Mouse (Mus musculus): ENCODE results near the gene Susd6.

Gene Susd6

GRCm38 (mm10) chr12:80841618-80842017 lies 51.3 kb downstream of the Susd6 start:
- DNase-seq: no peak

- no peak for DNase-seq
Observed at GRCm38 (mm10) chr12:80842609-80843008, 52.3 kb downstream of the Susd6 start.

- DNase-seq: no peak
Observed at GRCm38 (mm10) chr12:80843236-80843635, 52.9 kb downstream of the Susd6 start.

- DNase-seq: no peak
Observed at GRCm38 (mm10) chr12:80843651-80844444, 53.5 kb downstream of the Susd6 start.

- DNase-seq: no peak
Observed at GRCm38 (mm10) chr12:80845901-80846300, 55.6 kb downstream of the Susd6 start.

GRCm38 (mm10) chr12:80846861-80847268 lies 56.6 kb downstream of the Susd6 start:
- DNase-seq: no peak

GRCm38 (mm10) chr12:80852001-80852400 lies 61.7 kb downstream of the Susd6 start:
- DNase-seq: no peak

GRCm38 (mm10) chr12:80853737-80854136 lies 63.4 kb downstream of the Susd6 start:
- DNase-seq: no peak

- no peak for DNase-seq
Observed at GRCm38 (mm10) chr12:80854671-80855070, 64.4 kb downstream of the Susd6 start.

- DNase-seq: no peak
Observed at GRCm38 (mm10) chr12:80855100-80855499, 64.8 kb downstream of the Susd6 start.

GRCm38 (mm10) chr12:80855581-80855980 lies 65.3 kb downstream of the Susd6 start:
- no peak for DNase-seq

- DNase-seq: no peak
Observed at GRCm38 (mm10) chr12:80857636-80858293, 67.5 kb downstream of the Susd6 start.

GRCm38 (mm10) chr12:80858307-80858706 lies 68.0 kb downstream of the Susd6 start:
- no peak for DNase-seq

- no peak for DNase-seq
Observed at GRCm38 (mm10) chr12:80861916-80862315, 71.6 kb downstream of the Susd6 start.

GRCm38 (mm10) chr12:80863370-80863769 lies 73.1 kb downstream of the Susd6 start:
- no peak for DNase-seq

GRCm38 (mm10) chr12:80865175-80865574 lies 74.9 kb downstream of the Susd6 start:
- no peak for DNase-seq

- no peak for DNase-seq
Observed at GRCm38 (mm10) chr12:80866023-80866422, 75.7 kb downstream of the Susd6 start.

- no peak for DNase-seq
Observed at GRCm38 (mm10) chr12:80867083-80867482, 76.8 kb downstream of the Susd6 start.

- no peak for DNase-seq
Observed at GRCm38 (mm10) chr12:80868401-80868800, 78.1 kb downstream of the Susd6 start.

GRCm38 (mm10) chr12:80877215-80878092 lies 87.1 kb downstream of the Susd6 start:
- no peak for DNase-seq

- no peak for DNase-seq
Observed at GRCm38 (mm10) chr12:80878093-80878430, 87.8 kb downstream of the Susd6 start.

- no peak for DNase-seq
Observed at GRCm38 (mm10) chr12:80878653-80879052, 88.3 kb downstream of the Susd6 start.

- DNase-seq: no peak
Observed at GRCm38 (mm10) chr12:80879267-80879666, 89.0 kb downstream of the Susd6 start.

- no peak for DNase-seq
Observed at GRCm38 (mm10) chr12:80881121-80881520, 90.8 kb downstream of the Susd6 start.

All from right cerebral cortex, postnatal 4 days (tissue).